Mouse (Mus musculus) embryonic facial prominence, embryonic 14.5 days (tissue): Measurements from ENCODE around the gene Dnajc8. TPM values are rescaled to one million over a fixed set of nuclear protein-coding genes. Genes with fewer than 3 reads are reported as not detected.

Experiments
- ATAC-seq: fragments of 200-750 bp; cut with Nextera tagmentation; 2 replicates; pipeline ENCODE4 v1.8.0; 2017; ENCODE audit warnings: low read depth, moderate number of reproducible peaks, moderate TSS enrichment
- DNase-seq: peaks from one replicate; pipeline ENCODE4 v3.0.0-alpha.2; 2015; ENCODE audit warnings: low spot score
- H3K27ac ChIP-seq: fragments of 300-500 bp; sonication (generic); replicated peaks from 2 replicates; pipeline ENCODE4 v1.5.1; 2014; ENCODE audit warnings: low read depth, mild to moderate bottlenecking, low read length, moderate library complexity
- H3K27me3 ChIP-seq: fragments of 300-500 bp; sonication (generic); replicated peaks from 2 replicates; pipeline ENCODE4 v1.6.1; 2014; ENCODE audit warnings: low read length; ENCODE audit not compliant: control insufficient read depth, insufficient read depth
- H3K36me3 ChIP-seq: fragments of 300-500 bp; sonication (generic); 2 replicates; pipeline ENCODE4 v1.6.1; 2014; ENCODE audit warnings: low read length, mixed read lengths; ENCODE audit not compliant: control insufficient read depth, insufficient read depth
- H3K4me1 ChIP-seq: fragments of 300-500 bp; sonication (generic); 2 replicates; pipeline ENCODE4 v1.6.1; 2014; ENCODE audit warnings: antibody characterized with exemption, low read length; ENCODE audit not compliant: control insufficient read depth, insufficient read depth
- H3K4me2 ChIP-seq: fragments of 300-500 bp; sonication (generic); 2 replicates; pipeline ENCODE4 v1.6.1; 2014; ENCODE audit warnings: low read depth, mild to moderate bottlenecking, low read length, moderate library complexity, mixed read lengths
- H3K4me3 ChIP-seq: fragments of 300-500 bp; sonication (generic); 2 replicates; pipeline ENCODE4 v1.5.1; 2014; ENCODE audit warnings: low read depth, mild to moderate bottlenecking, low read length
- H3K9ac ChIP-seq: fragments of 300-500 bp; sonication (generic); 2 replicates; pipeline ENCODE4 v1.6.1; 2014; ENCODE audit warnings: low read depth, mild to moderate bottlenecking, low read length, moderate library complexity, mixed read lengths
- H3K9me3 ChIP-seq: fragments of 300-500 bp; sonication (generic); 2 replicates; pipeline ENCODE4 v1.6.1; 2016; ENCODE audit warnings: low read length; ENCODE audit not compliant: control insufficient read depth
- WGBS: fragments of 180-500 bp; shearing (Covaris S2); extraction: QIAGEN DNeasy Blood & Tissue Kit; methylation state at CpG from one replicate; pipeline ENCODE4 v1.1.7; 2014; 5-methylcytosine and 5-hydroxymethylcytosine counted together
- polyA plus RNA-seq: library from polyadenylated mRNA; unstranded; fragments of >200 nt; fragmentation: Nextera tagmentation; extraction: Ambion mirVana; gene quantifications from 2 replicates; pipeline ENCODE4 v1.2.1, GENCODE M21; 2014

Dnajc8 gene
- polyA plus RNA-seq, 1 experiment from 2014 or later = 133 TPM

DNA sequence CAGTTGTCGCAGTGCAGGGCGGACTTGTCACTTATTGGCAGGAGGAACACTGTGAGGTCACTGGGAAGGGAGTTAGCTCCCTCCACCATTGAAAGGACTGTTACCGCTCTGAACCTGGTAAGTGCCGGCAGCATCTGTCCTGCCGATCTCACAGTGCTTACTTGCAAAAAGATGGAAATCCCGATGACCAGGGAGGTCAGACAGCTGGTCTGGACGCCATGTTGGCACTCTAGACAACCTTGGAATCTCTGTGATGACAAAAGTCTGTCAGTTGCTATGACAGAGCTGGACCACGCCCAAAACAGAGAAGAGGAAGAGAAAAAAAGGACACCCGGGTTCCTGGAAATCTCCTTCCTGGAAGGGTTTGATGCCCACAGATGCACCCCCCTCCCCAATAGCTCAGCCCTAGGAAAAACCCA lies 32.0 kb downstream of the Dnajc8 start:
- H3K9me3 ChIP-seq = no peaks in the 10 kb centered on the region
- H3K9ac ChIP-seq = no peak overlapping the region
- H3K36me3 ChIP-seq = no peaks in the 10 kb centered on the region
- WGBS = 59% methylated on average over 9 of the region's 9 CpGs
- H3K4me2 ChIP-seq = no peak overlapping the region
- H3K27me3 ChIP-seq = no peaks in the 10 kb centered on the region
- no peaks in the 10 kb centered on the region for H3K4me1 ChIP-seq
- H3K27ac ChIP-seq = no peak overlapping the region
- no peak overlapping the region for H3K4me3 ChIP-seq
- no peak for ATAC-seq
- no peak for DNase-seq

- 87% methylated on average over 5 of the region's 5 CpGs for WGBS
- ATAC-seq (no peak), DNase-seq (no peak)
- no peaks in the 10 kb centered on the region for H3K9me3 ChIP-seq
- H3K27me3 ChIP-seq = no peaks in the 10 kb centered on the region
- no peaks in the 10 kb centered on the region for H3K4me1 ChIP-seq
- no peak overlapping the region for H3K4me3 ChIP-seq
- no peaks in the 10 kb centered on the region for H3K36me3 ChIP-seq
- H3K27ac ChIP-seq = no peak overlapping the region
- H3K9ac ChIP-seq = no peak overlapping the region
- no peak overlapping the region for H3K4me2 ChIP-seq
Measured at GRCm38 (mm10) chr4:132569115-132569514, 33.8 kb downstream of the Dnajc8 start.

GRCm38 (mm10) chr4:132571190-132571589 lies 35.8 kb downstream of the Dnajc8 start:
- Histone ChIP-seq H3K36me3 (no peaks in the 10 kb centered on the region), H3K4me1 (no peaks in the 10 kb centered on the region), H3K4me3 (no peak overlapping the region), H3K9ac (no peak overlapping the region), H3K9me3 (no peaks in the 10 kb centered on the region), H3K27me3 (no peaks in the 10 kb centered on the region), H3K4me2 (no peak overlapping the region), H3K27ac (no peak overlapping the region)
- DNase-seq = no peak
- no peak for ATAC-seq
- WGBS = 81% methylated on average over 9 of the region's 9 CpGs

DNA sequence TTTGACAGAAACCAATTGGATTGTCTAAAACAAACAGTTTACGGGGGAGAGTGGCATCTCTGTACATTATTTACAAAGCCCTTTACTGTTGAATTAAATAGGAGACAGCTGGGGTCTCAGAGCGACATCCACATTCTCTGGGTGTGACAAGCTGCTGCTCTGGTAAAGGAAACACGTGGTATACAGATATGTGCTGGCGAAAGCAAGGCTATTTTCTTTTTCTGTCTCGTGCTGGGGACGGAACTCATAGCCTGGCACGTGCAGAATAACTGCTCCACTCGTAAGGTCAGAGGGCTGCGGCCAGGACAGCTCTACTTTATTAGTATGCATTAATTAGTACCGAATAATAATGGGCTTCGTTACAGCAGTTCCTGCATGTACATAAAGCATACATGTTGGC lies 38.0 kb downstream of the Dnajc8 start:
- ATAC-seq (no peak), DNase-seq (peak; percentile 26)
- no peaks in the 10 kb centered on the region for H3K36me3 ChIP-seq
- H3K9ac ChIP-seq = no peak overlapping the region
- H3K4me2 ChIP-seq = no peak overlapping the region
- no peak overlapping the region for H3K4me3 ChIP-seq
- H3K9me3 ChIP-seq = no peaks in the 10 kb centered on the region
- H3K27me3 ChIP-seq = no peaks in the 10 kb centered on the region
- H3K27ac ChIP-seq = no peak overlapping the region
- no peaks in the 10 kb centered on the region for H3K4me1 ChIP-seq
- 45% methylated on average over 11 of the region's 11 CpGs for WGBS

- no peaks in the 10 kb centered on the region for H3K4me1 ChIP-seq
- 91% methylated on average over 1 of the region's 1 CpGs for WGBS
- no peak for DNase-seq
- no peak for ATAC-seq
- no peaks in the 10 kb centered on the region for H3K36me3 ChIP-seq
- no peaks in the 10 kb centered on the region for H3K9me3 ChIP-seq
- H3K4me2 ChIP-seq = no peak overlapping the region
- no peak overlapping the region for H3K9ac ChIP-seq
- no peak overlapping the region for H3K27ac ChIP-seq
- no peaks in the 10 kb centered on the region for H3K27me3 ChIP-seq
- H3K4me3 ChIP-seq = no peak overlapping the region
Measured at GRCm38 (mm10) chr4:132574809-132575347, 39.5 kb downstream of the Dnajc8 start.

DNA sequence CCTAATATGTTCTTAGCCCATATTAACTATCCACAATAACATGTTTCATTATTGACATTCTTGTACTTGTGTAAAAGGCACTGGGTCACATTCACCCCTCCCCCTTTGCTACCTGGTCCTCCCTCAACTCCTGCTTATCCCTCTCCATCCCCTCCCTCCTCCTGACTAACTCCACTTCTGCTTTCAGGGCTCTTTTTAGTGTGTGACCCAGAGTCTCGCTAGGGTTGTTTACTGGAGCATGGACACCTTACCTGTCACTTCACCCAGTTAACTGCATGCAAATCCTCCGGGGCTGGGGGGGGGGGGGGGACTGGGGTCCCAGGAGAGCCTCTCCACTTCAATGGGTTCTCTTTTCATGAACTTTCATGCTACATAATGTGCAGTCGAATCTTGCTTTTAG lies 48.4 kb downstream of the Dnajc8 start:
- Histone ChIP-seq H3K27ac (no peak overlapping the region), H3K4me2 (no peak overlapping the region), H3K36me3 (no peaks in the 10 kb centered on the region), H3K4me3 (no peak overlapping the region), H3K9me3 (no peaks in the 10 kb centered on the region), H3K4me1 (no peaks in the 10 kb centered on the region), H3K27me3 (no peaks in the 10 kb centered on the region), H3K9ac (no peak overlapping the region)
- 63% methylated on average over 3 of the region's 3 CpGs for WGBS
- ATAC-seq = no peak
- DNase-seq = no peak

- WGBS = 83% methylated on average over 2 of the region's 2 CpGs
- H3K4me3 ChIP-seq = no peak overlapping the region
- ATAC-seq (no peak), DNase-seq (no peak)
- H3K9ac ChIP-seq = no peak overlapping the region
- H3K9me3 ChIP-seq = no peaks in the 10 kb centered on the region
- no peaks in the 10 kb centered on the region for H3K36me3 ChIP-seq
- no peak overlapping the region for H3K4me2 ChIP-seq
- no peak overlapping the region for H3K27ac ChIP-seq
- H3K4me1 ChIP-seq = no peaks in the 10 kb centered on the region
- H3K27me3 ChIP-seq = no peaks in the 10 kb centered on the region
Measured at GRCm38 (mm10) chr4:132584975-132585374, 49.6 kb downstream of the Dnajc8 start.

DNA sequence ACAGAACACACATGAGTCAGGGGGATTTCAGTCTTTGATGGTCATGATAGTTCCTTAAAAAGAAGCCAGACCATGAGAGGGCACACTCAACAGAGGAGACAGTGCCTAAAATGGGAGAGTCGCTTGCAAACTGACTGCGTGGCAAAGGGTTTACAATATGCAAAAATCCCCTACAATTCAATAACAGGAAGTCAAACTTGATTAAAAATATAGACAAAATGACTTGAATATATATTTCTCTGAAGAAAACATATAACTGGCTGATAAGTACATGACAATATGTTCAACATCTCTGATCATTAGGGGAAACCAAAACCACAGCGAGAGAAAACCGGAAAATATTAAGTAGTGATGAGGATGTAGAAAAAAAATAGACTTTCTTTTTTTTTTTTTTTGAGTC lies 50.9 kb downstream of the Dnajc8 start:
- H3K27ac ChIP-seq = no peak overlapping the region
- H3K4me2 ChIP-seq = no peak overlapping the region
- H3K36me3 ChIP-seq = no peaks in the 10 kb centered on the region
- no peak overlapping the region for H3K9ac ChIP-seq
- H3K27me3 ChIP-seq = no peaks in the 10 kb centered on the region
- WGBS = 93% methylated on average over 4 of the region's 4 CpGs
- H3K4me3 ChIP-seq = no peak overlapping the region
- ATAC-seq (no peak), DNase-seq (no peak)
- no peaks in the 10 kb centered on the region for H3K4me1 ChIP-seq
- no peaks in the 10 kb centered on the region for H3K9me3 ChIP-seq

DNA sequence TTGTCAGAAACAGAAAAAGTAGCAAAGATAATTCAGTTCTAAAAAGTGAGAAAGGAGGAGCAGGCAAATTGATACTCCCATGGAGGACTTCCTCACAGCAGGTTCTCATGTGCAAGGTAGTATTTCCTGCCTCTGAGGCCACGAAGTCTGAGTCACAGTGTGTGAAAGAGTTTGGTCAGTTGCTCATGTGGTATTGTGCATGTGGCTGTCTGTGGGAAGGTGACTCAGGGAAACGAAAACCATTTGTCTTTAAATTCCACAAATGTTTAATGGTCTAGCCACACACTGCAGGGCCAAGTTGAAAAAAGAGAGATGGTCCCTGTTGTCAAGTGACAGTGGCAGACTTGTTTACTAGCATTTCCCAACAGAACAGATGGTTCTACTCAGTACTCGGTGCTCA lies 53.2 kb downstream of the Dnajc8 start:
- H3K36me3 ChIP-seq = no peaks in the 10 kb centered on the region
- no peak overlapping the region for H3K4me2 ChIP-seq
- no peak overlapping the region for H3K4me3 ChIP-seq
- H3K27ac ChIP-seq = no peak overlapping the region
- H3K9me3 ChIP-seq = no peaks in the 10 kb centered on the region
- ATAC-seq = no peak
- H3K4me1 ChIP-seq = no peaks in the 10 kb centered on the region
- no peak for DNase-seq
- WGBS = 67% methylated on average over 3 of the region's 3 CpGs
- no peaks in the 10 kb centered on the region for H3K27me3 ChIP-seq
- H3K9ac ChIP-seq = no peak overlapping the region
